Mouse (Mus musculus): ENCODE measurements around the gene Vstm5. TPM values are rescaled to one million over a fixed set of nuclear protein-coding genes. Genes with fewer than 3 reads are reported as not detected.

The Vstm5 gene
- 7.7 and 10.2 TPM in 2 replicates for polyA plus RNA-seq (2021; fragmentation: Nextera tagmentation)
- long read RNA-seq, experiment 1, transcript Vstm5-201 (4 exons, 1,991 nt): major isoform, 10 of 13 reads
- long read RNA-seq, experiment 1, partial matches to known transcripts: 1 of 13 reads
- long read RNA-seq, experiment 1, other reads (novel, unspliced or antisense): 2 of 13 reads
- long read RNA-seq, experiment 2, transcript Vstm5-201 (4 exons, 1,991 nt): major isoform, 60 of 85 reads
- long read RNA-seq, experiment 2, partial matches to known transcripts: 7 of 85 reads
- long read RNA-seq, experiment 2, other reads (novel, unspliced or antisense): 18 of 85 reads

GRCm38 (mm10) chr9:15239042-15239925, at the start of gene Vstm5:
TSS of gene Vstm5 (plus strand) at chr9:15239045.

GRCm38 (mm10) chr9:15279649-15280490, 41.0 kb downstream of the Vstm5 start, which contains the start of gene Med17:
TSS of gene Med17 (minus strand) at chr9:15279931.

GRCm38 (mm10) chr9:15305503-15306397, 66.9 kb downstream of the Vstm5 start, which contains the start of gene Taf1d:
TSS of gene Taf1d (plus strand) at chr9:15306214.

GRCm38 (mm10) chr9:15306398-15307119, 67.7 kb downstream of the Vstm5 start, which contains the start of gene 4931406C07Rik:
TSS of gene 4931406C07Rik (minus strand) at chr9:15306448.

Other genes with a start within 250 kb of the Vstm5 start
- gene Panx1, start 193.6 kb upstream of the Vstm5 start, polyA plus RNA-seq (2021; fragmentation: Nextera tagmentation): 30.9 and 36.3 TPM in 2 replicates
- not detected in 2 replicates for gene Hephl1, start 126.9 kb upstream of the Vstm5 start, polyA plus RNA-seq (2021; fragmentation: Nextera tagmentation)
- 19.4 and 19.8 TPM in 2 replicates for gene Med17, start 40.9 kb downstream of the Vstm5 start, polyA plus RNA-seq (2021; fragmentation: Nextera tagmentation)
- gene Taf1d, start 67.2 kb downstream of the Vstm5 start, polyA plus RNA-seq (2021; fragmentation: Nextera tagmentation): 15.1 and 17.5 TPM in 2 replicates
- 3.2 and 3.5 TPM in 2 replicates for gene 4931406C07Rik, start 67.4 kb downstream of the Vstm5 start, polyA plus RNA-seq (2021; fragmentation: Nextera tagmentation)
- 2.3 and 2.6 TPM in 2 replicates for gene Cep295, start 118.7 kb downstream of the Vstm5 start, polyA plus RNA-seq (2021; fragmentation: Nextera tagmentation)

Measured in layer of hippocampus, adult 6 months (tissue).